Mouse (Mus musculus): ENCODE measurements around the gene Olfr575.

- TF ChIP-seq POLR2A (IDR thresholded peaks at IDR 0.05; ENCODE audit: low read depth, low read length) (no peak), CTCF (conservative IDR thresholded peaks at IDR 0.05; ENCODE audit: insufficient read depth, insufficient read length, low read depth, low read length) (no peak)
Observed at GRCm38 (mm10) chr7:102924109-102924508, 34.5 kb downstream of the Olfr575 start, which contains the start of gene Olfr572.

All from kidney, adult 2 months (tissue).